Comparison of ENCODE assay signal across 12 mouse cellular contexts in the genomic region with DNA sequence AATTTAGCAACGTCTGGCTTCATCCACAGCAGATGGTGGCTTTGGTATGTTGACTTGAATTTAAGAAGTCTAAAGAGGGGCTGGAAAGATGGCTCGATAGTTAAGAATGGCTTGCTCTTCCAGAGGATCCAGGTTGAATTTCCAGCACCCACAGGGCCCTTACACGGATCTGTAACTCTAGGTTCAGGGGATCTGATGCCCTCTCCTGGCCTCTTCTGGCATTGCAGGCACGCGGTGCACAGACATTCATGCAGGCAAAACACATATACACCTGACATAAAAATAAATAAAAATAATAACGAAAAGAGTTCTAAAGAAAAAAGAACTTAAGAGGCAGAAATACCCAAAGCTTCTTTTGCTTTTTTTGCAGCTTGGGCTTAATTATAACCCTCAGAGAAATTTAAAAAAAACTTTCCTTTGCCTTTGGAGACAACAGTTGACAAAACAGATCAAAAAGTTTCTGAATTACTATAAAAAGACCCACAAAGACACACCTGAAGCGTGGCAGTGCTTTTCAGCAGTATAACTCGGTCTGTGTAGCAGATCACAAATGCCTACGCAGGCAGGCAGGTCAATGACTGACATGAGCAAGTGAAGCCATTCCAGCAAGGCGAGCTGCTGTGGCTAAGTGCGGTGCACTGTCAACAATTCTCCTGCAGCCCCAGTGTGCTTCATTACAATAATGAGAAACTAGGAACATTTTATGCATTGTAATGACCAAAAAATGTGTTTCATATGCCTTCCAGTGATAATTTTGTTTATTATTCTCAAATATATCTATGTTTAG.
DNase-seq lines count a peak whose midpoint lies in the region; ATAC-seq and TF ChIP-seq lines count a peak whose summit lies in the region.
"Had no signal": no experiment of that assay in that cellular context is flagged by ENCODE, and none has a peak within 500 bp of the region (broad histone marks: within the 10 kb centered on the region; RNA-seq: fewer than 3 reads in every experiment).

No protein-coding gene starts in this region.

- no peaks in the 10 kb centered on the region for H3K9me3 ChIP-seq in liver, embryonic 12.5 days (replicated peaks)

- peak; percentile 58 for TF ChIP-seq CTCF in layer of hippocampus, adult 2 months (conservative IDR thresholded peaks at IDR 0.05)

- DNase-seq in CD4-positive, CD25-positive, alpha-beta regulatory T cell, adult 2 months (ENCODE audit: low read depth, low spot score) = peak; percentile 48
- no peak for DNase-seq in layer of hippocampus, adult 2 months (ENCODE audit: low spot score in 2 of 2)
- no peak for DNase-seq in layer of hippocampus, adult 11-12 months (ENCODE audit: low spot score)
- DNase-seq in ES-CJ7 (ENCODE audit: low read depth, low spot score) = peak; percentile 58
- DNase-seq in embryo, embryonic 9.5 days (ENCODE audit: extremely low spot score) = no peak
- no peak for DNase-seq in layer of hippocampus, postnatal 36 days
- DNase-seq: heart, postnatal 10 days had no signal

- H3K27ac ChIP-seq in layer of hippocampus, adult 2 months = no peak overlapping the region
- peak overlapping the region; percentile 99 for H3K27ac ChIP-seq in liver, embryonic 12.5 days
- H3K27ac ChIP-seq: limb, embryonic 12.5 days had no signal

- H3K36me3 ChIP-seq in liver, embryonic 12.5 days = no peaks in the 10 kb centered on the region
- H3K36me3 ChIP-seq: limb, embryonic 12.5 days had no signal

- H3K4me3 ChIP-seq in layer of hippocampus, adult 2 months = no peak overlapping the region
- H3K4me3 ChIP-seq in liver, embryonic 12.5 days = no peak overlapping the region
- H3K4me3 ChIP-seq: limb, embryonic 12.5 days had no signal

- peaks cover 91% of the 10 kb centered on the region for H3K4me1 ChIP-seq in liver, embryonic 12.5 days

- 77% methylated on average over 11 of the region's 11 CpGs for WGBS in liver, embryonic 12.5 days (ENCODE audit: insufficient replicate concordance)

- peak overlapping the region; percentile 59; the same call in 1 of the 2 replicates for H3K4me2 ChIP-seq in liver, embryonic 12.5 days
- H3K4me2 ChIP-seq: limb, embryonic 12.5 days; midbrain, embryonic 11.5 days had no signal

- no peaks in the 10 kb centered on the region for H3K27me3 ChIP-seq in liver, embryonic 12.5 days (replicated peaks)
- H3K27me3 ChIP-seq: limb, embryonic 12.5 days had no signal

- peak overlapping the region; percentile 29 for H3K9ac ChIP-seq in liver, embryonic 12.5 days
- H3K9ac ChIP-seq: limb, embryonic 12.5 days had no signal

- ATAC-seq in CD4-positive, CD25-positive, alpha-beta regulatory T cell, adult 4 months = no peak
- ATAC-seq in liver, embryonic 12.5 days = no peak
- ATAC-seq: forebrain, embryonic 16.5 days had no signal

Comparison
In these comparisons a context has a peak if more than half of its experiments do, and no peak if none do; other contexts are left out.
1. DNase-seq: peak in CD4-positive, CD25-positive, alpha-beta regulatory T cell, adult 2 months (single experiment) and ES-CJ7 (single experiment); none in layer of hippocampus, adult 2 months (0 of 2), layer of hippocampus, adult 11-12 months (single experiment), embryo, embryonic 9.5 days (single experiment) and layer of hippocampus, postnatal 36 days (0 of 2).